Mouse (Mus musculus): ENCODE measurements around the gene Tyr. TPM values are rescaled to one million over a fixed set of nuclear protein-coding genes. Genes with fewer than 3 reads are reported as not detected.

The Tyr gene
- total RNA-seq (2021), result not detected
- long read RNA-seq, experiment 1, result 0 reads
- long read RNA-seq, experiment 2, result 0 reads

DNA sequence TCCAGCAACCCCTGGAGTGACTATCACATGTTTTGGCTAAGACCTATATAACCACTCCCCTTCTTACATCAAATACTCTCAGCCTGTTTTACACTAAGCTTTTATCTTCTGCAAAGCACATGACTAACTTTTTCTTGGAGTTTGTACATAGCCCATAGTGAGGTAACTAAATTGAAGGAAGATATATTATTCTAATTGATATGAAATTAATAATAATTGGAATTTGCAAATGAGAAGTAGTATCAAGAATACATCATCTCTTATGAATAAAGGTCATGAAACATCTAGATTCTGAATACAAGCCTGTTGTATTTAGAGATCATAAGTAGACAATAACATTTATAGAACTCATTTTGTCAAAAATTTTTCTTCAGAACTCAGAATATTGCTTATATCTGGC is at the start of gene Tyr:
Gene Tyr, minus strand, starts transcription at position 101 of the 400 bp plus-strand sequence.
- no peak for DNase-seq

DNA sequence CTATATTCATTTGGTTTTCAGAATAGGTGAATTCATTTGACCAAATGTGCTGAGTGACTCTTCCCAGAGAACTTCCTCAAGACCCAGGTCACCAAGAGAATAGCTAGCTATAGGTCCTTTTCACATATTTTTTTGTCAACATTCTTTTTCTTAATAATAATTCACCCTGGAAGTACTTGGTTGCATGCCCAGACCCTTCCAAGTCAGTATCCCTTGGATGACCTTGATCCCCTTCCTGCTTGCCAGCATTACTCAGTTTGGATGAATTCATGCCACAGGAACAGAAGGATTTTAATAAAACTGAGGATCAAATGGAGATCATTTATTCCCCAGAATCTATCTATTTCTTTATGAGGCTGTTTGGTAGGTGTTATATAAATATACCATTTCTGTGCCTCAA is 45.7 kb upstream of the Tyr start:
- peak; percentile 20 to 21 for DNase-seq

DNA sequence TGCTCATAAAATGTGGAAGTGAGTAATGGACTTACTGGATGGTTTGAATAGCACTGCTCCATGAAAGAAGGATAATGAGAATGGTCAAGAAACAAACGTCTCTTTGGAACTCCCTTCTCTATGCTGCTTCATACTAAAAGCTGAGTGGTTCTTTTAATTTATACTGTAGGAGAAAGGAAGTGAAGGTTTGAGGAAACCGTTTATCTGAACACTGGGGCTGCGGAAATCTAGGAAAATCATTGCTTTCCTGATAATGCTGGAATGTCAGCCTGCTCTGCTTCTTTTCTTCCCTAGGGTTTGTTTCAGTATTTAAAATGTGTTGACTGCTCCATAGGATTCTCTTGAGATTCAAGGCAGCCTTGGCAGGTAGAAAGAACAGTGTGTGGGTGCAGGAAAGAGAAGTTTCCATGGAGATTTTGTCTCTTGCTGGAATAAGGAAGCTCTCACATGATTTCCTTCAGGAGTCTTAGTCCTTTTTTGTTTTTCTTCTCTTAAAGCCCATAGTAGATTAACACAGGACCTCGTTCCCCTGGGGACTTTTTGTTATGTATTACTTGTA is 891 bp upstream of the Tyr start:
- DNase-seq, result no peak

DNA sequence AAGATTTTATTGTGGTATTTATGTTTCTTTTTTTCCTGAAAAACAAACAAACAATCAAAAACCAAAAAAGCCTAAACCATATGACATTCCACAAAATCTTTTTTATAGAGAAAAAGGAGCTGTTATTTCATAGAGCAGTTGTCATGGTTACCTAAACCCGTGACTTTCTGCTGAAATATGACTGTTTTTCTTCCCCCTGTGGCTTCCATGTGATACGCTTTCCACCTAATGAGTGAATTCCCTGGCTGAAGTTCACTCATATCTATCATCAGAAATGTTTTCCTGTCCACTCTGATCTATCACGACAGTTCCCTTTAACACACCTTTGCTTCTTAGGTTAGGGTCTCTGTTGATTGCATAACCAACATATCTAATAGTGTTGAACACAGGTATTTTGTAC is 5.3 kb downstream of the Tyr start:
- no peak for DNase-seq

DNA sequence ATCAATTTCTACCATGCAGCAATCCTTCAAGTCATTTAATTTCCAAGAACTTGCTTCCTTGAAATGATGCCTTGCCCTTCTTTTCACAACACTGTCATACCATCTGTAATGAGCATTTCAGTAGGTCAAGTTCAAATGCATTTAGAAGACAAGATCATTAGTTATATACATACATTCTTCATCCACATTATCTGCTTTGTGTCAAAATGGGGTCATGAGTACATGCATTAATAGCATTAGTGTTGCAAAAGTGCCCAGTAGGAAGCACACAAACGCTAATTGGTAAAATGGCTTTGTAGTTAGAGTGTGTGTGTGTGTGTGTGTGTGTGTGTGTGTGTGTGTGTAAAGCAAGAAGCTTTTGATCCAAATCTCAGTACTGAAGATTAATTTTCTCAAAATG is 80.0 kb downstream of the Tyr start:
- no peak for DNase-seq

DNA sequence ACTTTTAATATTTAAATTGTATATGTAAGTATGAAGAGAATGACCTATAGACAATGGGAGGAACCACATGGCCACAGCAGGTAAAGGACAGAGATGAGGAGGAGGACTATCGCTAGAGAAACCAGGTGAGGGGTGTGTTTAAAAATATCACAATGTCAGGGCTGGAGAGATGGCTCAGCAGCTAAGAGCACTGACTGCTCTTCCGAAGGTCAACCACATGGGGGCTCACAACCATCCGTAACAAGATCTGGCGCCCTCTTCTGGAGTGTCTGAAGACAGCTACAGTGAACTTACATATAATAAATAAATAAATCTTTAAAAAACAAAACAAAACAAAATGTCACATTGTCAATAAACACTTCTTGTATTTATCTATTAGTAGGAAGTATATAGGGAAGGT is 81.9 kb downstream of the Tyr start:
- DNase-seq, result peak; percentile 5 to 10

DNA sequence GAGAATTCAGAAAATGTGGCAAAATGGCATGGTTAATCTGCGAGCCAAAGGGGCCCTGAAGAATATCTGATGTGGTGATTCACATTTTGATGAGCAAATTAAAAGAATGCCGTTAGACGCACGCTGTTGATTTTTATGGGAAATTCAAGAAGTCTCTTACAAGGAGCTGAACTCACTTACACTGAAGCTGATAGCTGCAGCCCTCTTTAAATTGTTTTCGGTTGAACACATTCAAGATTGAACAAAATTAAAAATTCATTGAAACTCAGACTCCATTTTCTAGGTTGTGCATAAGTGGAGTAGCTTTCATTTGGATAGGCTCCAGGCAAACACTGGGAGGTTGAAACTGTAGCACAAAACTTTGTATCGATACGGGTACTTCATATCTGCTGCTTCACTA is 96.3 kb downstream of the Tyr start:
- no peak for DNase-seq

DNA sequence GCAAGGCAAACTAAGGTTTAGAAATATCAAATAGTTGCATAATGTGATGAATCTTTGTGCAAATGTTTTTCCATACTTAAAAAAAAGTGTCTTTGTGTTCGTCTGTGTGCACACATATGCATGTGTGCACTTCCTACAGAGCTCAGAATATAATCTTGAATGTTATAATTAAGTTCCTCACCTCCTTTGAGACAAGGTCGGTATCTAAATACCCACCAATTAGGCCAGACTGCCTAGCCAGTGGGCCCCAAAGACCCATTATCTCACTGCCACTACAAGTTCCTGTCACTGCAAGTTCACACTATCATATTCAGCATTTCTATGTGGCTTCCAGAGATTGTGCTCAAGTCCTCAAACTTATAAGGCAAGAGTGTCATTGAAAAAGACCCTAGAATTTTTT is 118.4 kb downstream of the Tyr start:
- no peak for DNase-seq

Other genes starting within 250 kb of the Tyr start
- 1 to 10 TPM; 1.7 to 2.7 TPM for gene Nox4, start 247.4 kb downstream of the Tyr start, total RNA-seq (2021)
- not detected for gene Grm5, start 90.7 kb upstream of the Tyr start, total RNA-seq (2021)

All from adrenal gland, postnatal 36 days (tissue).